Mouse (Mus musculus): ENCODE measurements at regions not wholly inside any gene's neighbourhood (a gene's known extent, or its start where the extent isn't known, plus 50 kb on each side); places are given as distances from the start of the nearest gene placed in this dataset.

DNA sequence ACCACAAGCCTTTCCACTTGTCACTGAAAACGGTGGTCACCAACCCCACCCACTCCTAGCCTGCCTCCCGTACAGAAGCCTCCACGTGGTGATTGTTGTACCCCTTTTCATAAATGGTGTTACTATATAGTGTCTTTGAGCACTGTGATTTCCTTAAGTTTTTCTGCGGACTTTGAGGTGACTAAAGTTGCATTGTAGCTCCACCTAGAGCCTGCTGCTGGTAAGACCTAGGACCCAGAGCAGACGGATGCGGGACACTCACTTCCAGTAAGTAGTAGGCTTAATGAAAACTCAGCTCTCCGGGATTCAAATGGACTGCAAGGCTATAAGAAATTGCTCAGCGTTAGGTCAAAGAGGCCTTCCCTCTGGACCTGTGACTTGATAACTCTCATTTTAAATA is 166.7 kb downstream of the Sptssa start:
- Histone ChIP-seq H3K9ac (replicated peaks) (no peak overlapping the region), H3K27me3 (ENCODE audit: control insufficient read depth, insufficient read depth, low read length) (no peaks in the 10 kb centered on the region), H3K9me3 (ENCODE audit: control insufficient read depth, low read length) (no peaks in the 10 kb centered on the region), H3K4me3 (ENCODE audit: insufficient read depth in 1 of 2, low read depth in 2 of 2, low read length in 2 of 2) (no peak overlapping the region), H3K4me1 (replicated peaks; ENCODE audit: control insufficient read depth in 2 of 2, insufficient read depth in 2 of 2, low read length in 1 of 2) (no peaks in the 10 kb centered on the region), H3K4me2 (ENCODE audit: low read depth) (no peak overlapping the region), H3K27ac (no peak overlapping the region), H3K36me3 (replicated peaks; ENCODE audit: control insufficient read depth, insufficient read depth, low read depth) (no peaks in the 10 kb centered on the region)
- WGBS (ENCODE audit: insufficient replicate concordance), result 2% methylated on average over 8 of the region's 8 CpGs
- ATAC-seq (ENCODE audit: insufficient read depth), result no peak
- DNase-seq (ENCODE audit: low read depth in 3 of 3, low spot score in 3 of 3), result peak in 1 of 3 experiments; percentile 10
- TF ChIP-seq EP300 (IDR thresholded peaks at IDR 0.05; ENCODE audit: low read depth) (no peak), CTCF (IDR thresholded peaks at IDR 0.05; ENCODE audit: low read depth) (peak; percentile 54)

DNA sequence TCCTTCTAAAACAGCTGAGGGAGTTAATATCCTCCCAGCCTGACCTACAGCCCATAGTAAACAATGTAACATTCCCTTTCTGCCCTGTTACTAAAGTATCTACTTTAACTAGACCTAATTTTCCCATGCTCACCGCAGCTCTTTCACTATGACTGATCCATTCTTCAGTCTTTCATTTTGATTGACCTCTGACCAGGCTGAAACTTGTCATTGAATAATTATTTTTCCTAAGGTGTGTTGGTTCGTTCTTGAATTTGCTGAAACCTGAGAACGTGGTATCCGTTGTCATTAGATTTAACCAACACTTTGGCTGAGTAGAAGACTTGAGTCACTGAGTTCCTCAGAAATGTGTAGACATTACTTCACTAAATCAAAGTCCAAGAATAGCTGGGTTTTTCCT is 168.7 kb downstream of the Sptssa start:
- TF ChIP-seq CTCF (IDR thresholded peaks at IDR 0.05; ENCODE audit: low read depth), result no peak
- no peak for TF ChIP-seq EP300 (IDR thresholded peaks at IDR 0.05; ENCODE audit: low read depth)
- no peak for ATAC-seq (ENCODE audit: insufficient read depth)
- WGBS (ENCODE audit: insufficient replicate concordance), result 64% methylated on average over 4 of the region's 4 CpGs
- Histone ChIP-seq H3K36me3 (replicated peaks; ENCODE audit: control insufficient read depth, insufficient read depth, low read depth) (no peaks in the 10 kb centered on the region), H3K9ac (replicated peaks) (no peak overlapping the region), H3K27me3 (ENCODE audit: control insufficient read depth, insufficient read depth, low read length) (no peaks in the 10 kb centered on the region), H3K4me1 (replicated peaks; ENCODE audit: control insufficient read depth in 2 of 2, insufficient read depth in 2 of 2, low read length in 1 of 2) (no peaks in the 10 kb centered on the region), H3K4me3 (ENCODE audit: insufficient read depth in 1 of 2, low read depth in 2 of 2, low read length in 2 of 2) (no peak overlapping the region), H3K27ac (no peak overlapping the region), H3K4me2 (ENCODE audit: low read depth) (no peak overlapping the region), H3K9me3 (ENCODE audit: control insufficient read depth, low read length) (no peaks in the 10 kb centered on the region)
- no peak for DNase-seq (ENCODE audit: low read depth in 3 of 3, low spot score in 3 of 3)

DNA sequence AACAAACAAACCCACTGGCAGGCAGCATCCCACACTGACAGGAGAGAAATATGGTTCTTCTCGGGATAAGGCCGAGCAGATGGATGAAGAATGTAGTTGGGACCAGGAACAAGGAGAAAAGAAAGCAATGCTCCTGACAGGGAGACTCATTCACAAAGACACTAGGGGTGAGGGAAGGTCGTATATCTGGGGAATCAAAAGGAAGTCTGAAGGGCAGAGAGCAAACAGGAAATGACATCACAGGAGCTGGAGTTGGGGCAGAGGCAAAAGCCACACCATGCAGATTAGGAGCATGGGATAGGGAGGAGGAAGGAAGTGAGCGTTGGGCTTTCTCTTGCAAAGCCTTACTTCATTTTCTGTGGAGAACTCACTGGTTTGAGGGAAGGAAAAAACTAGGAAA is 174.4 kb downstream of the Sptssa start:
- H3K4me3 ChIP-seq (ENCODE audit: insufficient read depth in 1 of 2, low read depth in 2 of 2, low read length in 2 of 2), result no peak overlapping the region
- WGBS (ENCODE audit: insufficient replicate concordance), result 20% methylated on average over 4 of the region's 4 CpGs
- H3K9me3 ChIP-seq (ENCODE audit: control insufficient read depth, low read length), result no peaks in the 10 kb centered on the region
- TF ChIP-seq CTCF (IDR thresholded peaks at IDR 0.05; ENCODE audit: low read depth) (no peak), EP300 (IDR thresholded peaks at IDR 0.05; ENCODE audit: low read depth) (no peak)
- no peak overlapping the region for H3K4me2 ChIP-seq (ENCODE audit: low read depth)
- no peak overlapping the region for H3K9ac ChIP-seq (replicated peaks)
- H3K36me3 ChIP-seq (replicated peaks; ENCODE audit: control insufficient read depth, insufficient read depth, low read depth), result no peaks in the 10 kb centered on the region
- DNase-seq (ENCODE audit: low read depth in 3 of 3, low spot score in 3 of 3) (no peak), ATAC-seq (ENCODE audit: insufficient read depth) (no peak)
- H3K4me1 ChIP-seq (replicated peaks; ENCODE audit: control insufficient read depth in 2 of 2, insufficient read depth in 2 of 2, low read length in 1 of 2), result no peaks in the 10 kb centered on the region
- no peaks in the 10 kb centered on the region for H3K27me3 ChIP-seq (ENCODE audit: control insufficient read depth, insufficient read depth, low read length)
- no peak overlapping the region for H3K27ac ChIP-seq

DNA sequence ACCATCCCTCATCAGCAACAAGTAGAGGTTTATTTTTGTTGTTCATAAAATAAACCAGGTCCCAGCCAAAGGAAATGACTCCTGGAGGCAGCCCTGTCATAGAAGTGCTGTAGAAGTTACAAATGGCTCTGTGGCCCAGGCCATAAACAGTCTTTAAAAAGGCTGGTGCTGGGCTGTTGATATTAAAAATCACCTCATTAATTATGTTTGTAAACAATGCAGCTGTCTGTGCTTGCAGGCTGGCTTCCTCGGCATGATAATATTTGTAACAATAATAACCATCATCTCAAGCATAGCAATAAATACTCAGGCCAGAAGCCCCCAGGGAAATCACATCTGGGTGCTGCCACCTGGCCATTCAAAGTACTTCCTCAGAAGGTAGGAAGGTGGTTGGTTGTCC is 176.5 kb downstream of the Sptssa start:
- H3K27ac ChIP-seq, result no peak overlapping the region
- ATAC-seq (ENCODE audit: insufficient read depth) (no peak), DNase-seq (ENCODE audit: low read depth in 3 of 3, low spot score in 3 of 3) (no peak)
- H3K4me3 ChIP-seq (ENCODE audit: insufficient read depth in 1 of 2, low read depth in 2 of 2, low read length in 2 of 2), result no peak overlapping the region
- H3K9ac ChIP-seq (replicated peaks), result no peak overlapping the region
- 53% methylated on average over 1 of the region's 1 CpGs for WGBS (ENCODE audit: insufficient replicate concordance)
- no peaks in the 10 kb centered on the region for H3K36me3 ChIP-seq (replicated peaks; ENCODE audit: control insufficient read depth, insufficient read depth, low read depth)
- H3K4me1 ChIP-seq (replicated peaks; ENCODE audit: control insufficient read depth in 2 of 2, insufficient read depth in 2 of 2, low read length in 1 of 2), result no peaks in the 10 kb centered on the region
- no peaks in the 10 kb centered on the region for H3K27me3 ChIP-seq (ENCODE audit: control insufficient read depth, insufficient read depth, low read length)
- TF ChIP-seq CTCF (IDR thresholded peaks at IDR 0.05; ENCODE audit: low read depth), result no peak
- no peak overlapping the region for H3K4me2 ChIP-seq (ENCODE audit: low read depth)
- H3K9me3 ChIP-seq (ENCODE audit: control insufficient read depth, low read length), result no peaks in the 10 kb centered on the region

- H3K4me1 ChIP-seq (replicated peaks; ENCODE audit: control insufficient read depth in 2 of 2, insufficient read depth in 2 of 2, low read length in 1 of 2), result 0 out of 4 replicates have a peak, but pooled peaks cover 0 to 2% of the 10 kb centered on the region in 2 experiments
- TF ChIP-seq CTCF (IDR thresholded peaks at IDR 0.05; ENCODE audit: low read depth), result no peak
- no peak for TF ChIP-seq EP300 (IDR thresholded peaks at IDR 0.05; ENCODE audit: low read depth)
- WGBS (ENCODE audit: insufficient replicate concordance), result 41% methylated on average over 5 of the region's 5 CpGs
- ATAC-seq (ENCODE audit: insufficient read depth), result no peak
- no peaks in the 10 kb centered on the region for H3K27me3 ChIP-seq (ENCODE audit: control insufficient read depth, insufficient read depth, low read length)
- no peak for DNase-seq (ENCODE audit: low read depth in 3 of 3, low spot score in 3 of 3)
- no peaks in the 10 kb centered on the region for H3K36me3 ChIP-seq (replicated peaks; ENCODE audit: control insufficient read depth, insufficient read depth, low read depth)
- H3K4me2 ChIP-seq (ENCODE audit: low read depth), result no peak overlapping the region
- no peaks in the 10 kb centered on the region for H3K9me3 ChIP-seq (ENCODE audit: control insufficient read depth, low read length)
- no peak overlapping the region for H3K27ac ChIP-seq
- H3K9ac ChIP-seq (replicated peaks), result no peak overlapping the region
- no peak overlapping the region for H3K4me3 ChIP-seq (ENCODE audit: insufficient read depth in 1 of 2, low read depth in 2 of 2, low read length in 2 of 2)
Measured at GRCm38 (mm10) chr12:54472881-54473280, 183.5 kb downstream of the Sptssa start.
